Mouse (Mus musculus): ENCODE measurements around the gene Prrc2b. TPM values are rescaled to one million over a fixed set of nuclear protein-coding genes. Genes with fewer than 3 reads are reported as not detected.

Gene Prrc2b
- total and polyA plus RNA-seq, 3 experiments: 39.3 to 82.6 (median 78.3) TPM

GRCm38 (mm10) chr2:32150135-32150534 is 747 bp upstream of the Prrc2b start:
- Histone ChIP-seq H3K79me2 (replicated peaks; ENCODE audit: control insufficient read depth, insufficient read depth, low read length) (peaks cover 4% of the 10 kb centered on the region; the same call in 1 of the 2 replicates), H3K27me3 (ENCODE audit: control insufficient read depth, insufficient read depth, low read length) (no peaks in the 10 kb centered on the region), H3K4me1 (ENCODE audit: control insufficient read depth, insufficient read depth, low read length) (peaks cover 18% of the 10 kb centered on the region), H3K27ac (no peak overlapping the region), H3K4me3 (no peak overlapping the region), H3K9ac (ENCODE audit: low read depth, low read length) (no peak overlapping the region), H3K36me3 (ENCODE audit: control insufficient read depth, insufficient read depth, low read length) (peaks cover 4% of the 10 kb centered on the region)
- 65% methylated on average over 1 of the region's 1 CpGs for WGBS
- TF ChIP-seq CTCF (IDR thresholded peaks at IDR 0.05) (no peak), EP300 (IDR thresholded peaks at IDR 0.05; ENCODE audit: insufficient read depth, low read depth, low read length) (no peak), POLR2A (IDR thresholded peaks at IDR 0.05; ENCODE audit: insufficient read depth, low read depth, low read length) (no peak)
- no peak for DNase-seq
- intact Hi-C loops (cut with DNase I): loop anchor here (2.0 kb wide), 1 partner anchor 43 kb away; no protein-coding TSS in a partner anchor

DNA sequence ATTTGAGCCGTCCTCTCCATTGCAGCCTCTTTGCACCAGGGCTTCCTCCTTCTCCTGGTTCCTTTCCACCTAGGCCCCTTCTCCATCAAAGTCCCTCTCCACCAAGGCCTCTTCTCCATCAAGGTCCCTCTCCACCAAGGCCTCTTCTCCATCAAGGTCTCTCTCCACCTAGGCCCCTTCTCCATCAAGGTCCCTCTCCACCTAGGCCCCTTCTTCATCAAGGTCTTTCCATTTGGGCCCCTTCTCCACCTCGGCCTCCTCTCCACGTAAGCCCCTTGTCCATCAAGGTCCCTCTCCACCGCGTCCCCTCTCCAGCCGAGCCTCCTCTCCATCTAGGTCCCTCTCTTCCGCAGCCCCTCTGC is 339 bp upstream of the Prrc2b start:
- peaks cover 4% of the 10 kb centered on the region for H3K36me3 ChIP-seq (ENCODE audit: control insufficient read depth, insufficient read depth, low read length)
- peak overlapping the region; percentile 90 for H3K9ac ChIP-seq (ENCODE audit: low read depth, low read length)
- no peak for DNase-seq
- peaks cover 21% of the 10 kb centered on the region for H3K4me1 ChIP-seq (ENCODE audit: control insufficient read depth, insufficient read depth, low read length)
- peaks cover 4% of the 10 kb centered on the region; the same call in 1 of the 2 replicates for H3K79me2 ChIP-seq (replicated peaks; ENCODE audit: control insufficient read depth, insufficient read depth, low read length)
- H3K4me3 ChIP-seq: peak overlapping the region; percentile 34; the same call in 1 of the 2 replicates
- intact Hi-C loops (cut with DNase I): loop anchor here (2.0 kb wide), 1 partner anchor 42 kb away; no protein-coding TSS in a partner anchor
- H3K27me3 ChIP-seq (ENCODE audit: control insufficient read depth, insufficient read depth, low read length): no peaks in the 10 kb centered on the region
- TF ChIP-seq POLR2A (IDR thresholded peaks at IDR 0.05; ENCODE audit: insufficient read depth, low read depth, low read length) (no peak), CTCF (IDR thresholded peaks at IDR 0.05) (no peak), EP300 (IDR thresholded peaks at IDR 0.05; ENCODE audit: insufficient read depth, low read depth, low read length) (no peak)
- 10% methylated on average over 7 of the region's 7 CpGs for WGBS
- H3K27ac ChIP-seq: peak overlapping the region; percentile 64

DNA sequence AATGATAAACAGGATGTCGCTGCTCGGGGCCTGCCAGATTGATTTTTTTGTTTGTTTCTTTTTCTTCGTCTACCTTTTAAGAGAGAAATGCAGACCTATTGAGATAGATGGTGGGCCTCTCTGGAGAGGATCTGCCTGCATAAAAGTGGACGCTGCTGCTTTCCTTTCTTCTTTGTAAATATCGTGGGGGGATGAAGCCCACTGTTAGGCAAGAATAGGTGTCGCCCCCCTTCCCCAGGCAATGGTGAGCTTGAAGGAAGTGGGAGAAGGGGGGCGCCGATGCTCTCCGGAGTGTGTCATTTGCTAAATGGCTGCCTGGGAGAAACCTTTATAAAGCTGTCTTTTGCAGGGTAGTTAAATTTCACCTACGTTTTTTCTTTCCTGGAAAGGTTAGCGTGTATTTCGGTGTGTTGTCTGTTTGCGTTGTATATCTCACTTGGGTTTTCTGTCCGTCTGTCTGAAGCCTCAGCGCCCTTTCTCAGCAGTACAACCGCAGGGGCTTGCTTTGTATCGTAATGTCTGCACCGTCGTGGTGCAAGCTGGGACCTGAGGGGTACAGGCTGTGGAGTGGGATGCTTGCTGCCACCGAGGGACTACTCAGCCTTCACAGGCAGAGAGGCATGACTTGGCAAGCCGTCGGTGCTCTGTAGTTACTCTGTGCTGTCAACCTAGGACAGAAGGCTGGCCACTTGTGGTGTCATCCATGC is 931 bp downstream of the Prrc2b start:
- Histone ChIP-seq H3K27ac (peak overlapping the region; percentile 94), H3K36me3 (ENCODE audit: control insufficient read depth, insufficient read depth, low read length) (peaks cover 6% of the 10 kb centered on the region), H3K79me2 (replicated peaks; ENCODE audit: control insufficient read depth, insufficient read depth, low read length) (peaks cover 4% of the 10 kb centered on the region; the same call in 1 of the 2 replicates), H3K9ac (ENCODE audit: low read depth, low read length) (peak overlapping the region; percentile 100), H3K27me3 (ENCODE audit: control insufficient read depth, insufficient read depth, low read length) (no peaks in the 10 kb centered on the region), H3K4me1 (ENCODE audit: control insufficient read depth, insufficient read depth, low read length) (peaks cover 28% of the 10 kb centered on the region), H3K4me3 (peak overlapping the region; percentile 64)
- under 1% methylated on average over 22 of the region's 22 CpGs for WGBS
- TF ChIP-seq POLR2A (IDR thresholded peaks at IDR 0.05; ENCODE audit: insufficient read depth, low read depth, low read length) (no peak), CTCF (IDR thresholded peaks at IDR 0.05) (no peak), EP300 (IDR thresholded peaks at IDR 0.05; ENCODE audit: insufficient read depth, low read depth, low read length) (no peak)
- intact Hi-C loops (cut with DNase I): loop anchor here (2.0 kb wide), 1 partner anchor 41 kb away; no protein-coding TSS in a partner anchor
- DNase-seq: peak; percentile 47 to 62

DNA sequence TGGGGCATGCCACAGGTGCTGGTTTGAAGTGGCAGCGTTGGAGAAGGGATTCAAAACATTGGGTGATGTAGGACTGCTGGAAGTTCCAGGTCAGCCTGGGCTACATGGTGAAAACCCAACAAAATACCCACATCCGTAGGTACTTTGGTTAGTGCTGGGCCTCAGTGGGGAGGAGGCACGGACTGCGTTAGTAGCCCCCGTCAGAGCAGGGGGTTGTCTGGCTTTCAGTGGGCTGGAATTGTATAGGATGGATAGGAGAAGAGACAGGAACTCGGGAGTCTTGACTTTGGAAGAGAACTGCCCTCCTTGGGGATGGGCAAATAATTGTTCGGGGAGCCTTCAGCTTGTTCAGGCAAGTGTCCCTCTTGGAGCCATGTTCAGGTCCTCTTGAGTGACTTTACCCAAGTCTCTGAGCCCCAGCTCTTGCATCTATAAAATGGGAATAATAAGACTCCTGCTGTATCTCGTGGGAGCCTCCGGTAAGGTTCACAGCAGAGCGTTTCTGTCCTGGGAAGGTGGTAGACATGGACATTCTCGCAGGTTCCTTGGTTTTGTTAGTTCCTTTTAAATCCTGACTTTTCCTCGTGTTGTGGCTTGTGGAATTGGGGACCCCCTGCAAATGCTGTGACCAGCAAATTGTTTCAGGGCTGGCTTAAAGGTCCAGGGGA is 1.6 kb downstream of the Prrc2b start:
- H3K4me3 ChIP-seq: peak overlapping the region; percentile 64
- whole genome bisulfite sequencing: 13% methylated on average over 12 of the region's 12 CpGs
- H3K4me1 ChIP-seq (ENCODE audit: control insufficient read depth, insufficient read depth, low read length): peaks cover 32% of the 10 kb centered on the region
- no peaks in the 10 kb centered on the region for H3K27me3 ChIP-seq (ENCODE audit: control insufficient read depth, insufficient read depth, low read length)
- H3K27ac ChIP-seq: peak overlapping the region; percentile 94
- peak in 1 of 2 experiments; percentile 8 for DNase-seq
- no peak for TF ChIP-seq CTCF (IDR thresholded peaks at IDR 0.05)
- TF ChIP-seq EP300 (IDR thresholded peaks at IDR 0.05; ENCODE audit: insufficient read depth, low read depth, low read length): no peak
- TF ChIP-seq POLR2A (IDR thresholded peaks at IDR 0.05; ENCODE audit: insufficient read depth, low read depth, low read length): no peak
- intact Hi-C loops (cut with DNase I): no loop called here
- peaks cover 4% of the 10 kb centered on the region; the same call in 1 of the 2 replicates for H3K79me2 ChIP-seq (replicated peaks; ENCODE audit: control insufficient read depth, insufficient read depth, low read length)
- H3K9ac ChIP-seq (ENCODE audit: low read depth, low read length): peak overlapping the region; percentile 100
- peaks cover 6% of the 10 kb centered on the region for H3K36me3 ChIP-seq (ENCODE audit: control insufficient read depth, insufficient read depth, low read length)

GRCm38 (mm10) chr2:32153041-32153790 is 2.3 kb downstream of the Prrc2b start:
- Histone ChIP-seq H3K4me3 (peak overlapping the region; percentile 64), H3K36me3 (ENCODE audit: control insufficient read depth, insufficient read depth, low read length) (peaks cover 6% of the 10 kb centered on the region), H3K27me3 (ENCODE audit: control insufficient read depth, insufficient read depth, low read length) (no peaks in the 10 kb centered on the region), H3K9ac (ENCODE audit: low read depth, low read length) (peak overlapping the region; percentile 48), H3K4me1 (ENCODE audit: control insufficient read depth, insufficient read depth, low read length) (peaks cover 33% of the 10 kb centered on the region), H3K27ac (peak overlapping the region; percentile 94), H3K79me2 (replicated peaks; ENCODE audit: control insufficient read depth, insufficient read depth, low read length) (peaks cover 4% of the 10 kb centered on the region; the same call in 1 of the 2 replicates)
- DNase-seq: peak in 1 of 2 experiments; percentile 52
- TF ChIP-seq EP300 (IDR thresholded peaks at IDR 0.05; ENCODE audit: insufficient read depth, low read depth, low read length) (no peak), CTCF (IDR thresholded peaks at IDR 0.05) (no peak), POLR2A (IDR thresholded peaks at IDR 0.05; ENCODE audit: insufficient read depth, low read depth, low read length) (0 out of 2 replicates have a peak, but pooled peaks have one; percentile 31)
- 7% methylated on average over 13 of the region's 13 CpGs for WGBS
- intact Hi-C loops (cut with DNase I): no loop called here
